Mouse (Mus musculus) frontal cortex, adult (tissue): ENCODE data around the gene Tuba1a.

Experiments
- ATAC-seq: cut with Nextera tagmentation; 2 replicates; pipeline ENCODE4 v1.9.2; 2017; ENCODE audit warnings: mild to moderate bottlenecking, moderate library complexity, mixed read lengths; ENCODE audit not compliant: low TSS enrichment

Gene Tuba1a

DNA sequence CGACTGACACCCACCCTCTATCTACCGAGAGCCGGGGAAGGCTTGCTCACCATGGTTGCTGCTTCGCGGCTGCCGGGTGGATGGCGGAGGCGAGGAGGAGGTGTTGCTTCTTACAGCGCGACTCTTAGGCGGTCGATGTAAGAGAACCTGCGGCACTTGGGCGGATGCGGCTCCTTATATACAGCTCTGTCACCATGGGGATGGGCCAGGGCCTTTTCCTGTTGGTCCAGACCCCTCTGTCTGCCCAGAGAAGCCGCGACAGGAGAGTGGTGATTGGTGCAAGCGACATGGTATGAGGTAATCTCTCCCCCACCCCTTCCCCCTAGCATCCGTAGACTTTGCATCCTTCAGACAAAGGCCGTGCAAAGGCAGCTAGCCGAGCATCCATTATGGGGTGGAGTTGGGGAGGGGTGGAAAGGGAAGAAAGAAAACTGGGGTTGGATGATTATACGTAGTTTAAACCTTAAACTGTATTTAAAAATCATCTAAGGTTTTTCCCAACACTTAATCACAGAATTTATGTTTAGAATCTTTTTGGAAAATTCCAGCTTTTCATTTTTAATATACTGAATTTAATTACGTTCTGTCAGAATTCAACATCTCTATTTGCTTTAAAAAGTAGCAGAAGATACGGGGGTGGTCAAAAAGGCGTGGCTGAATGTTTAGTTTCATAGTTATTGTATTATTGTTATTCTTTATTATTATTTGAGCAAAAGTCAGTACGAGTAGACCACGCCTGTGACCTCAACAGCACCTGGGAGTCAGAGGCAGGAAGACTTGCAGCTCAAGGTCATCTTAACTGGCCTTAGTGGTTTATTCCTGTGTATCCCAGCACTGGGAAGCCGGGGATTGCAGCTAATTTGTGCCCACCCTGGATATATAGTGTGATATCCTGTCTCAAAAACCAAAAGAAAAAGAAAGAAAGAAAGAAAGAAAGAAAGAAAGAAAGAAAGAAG is at the start of gene Tuba1a, which contains the start of gene Gm49450:
Gene Tuba1a (minus strand): TSS at position 303 of the 956 bp plus-strand sequence.
Gene Gm49450 (minus strand): TSS at position 151 of the 956 bp plus-strand sequence.
- peak; percentile 91 for ATAC-seq

DNA sequence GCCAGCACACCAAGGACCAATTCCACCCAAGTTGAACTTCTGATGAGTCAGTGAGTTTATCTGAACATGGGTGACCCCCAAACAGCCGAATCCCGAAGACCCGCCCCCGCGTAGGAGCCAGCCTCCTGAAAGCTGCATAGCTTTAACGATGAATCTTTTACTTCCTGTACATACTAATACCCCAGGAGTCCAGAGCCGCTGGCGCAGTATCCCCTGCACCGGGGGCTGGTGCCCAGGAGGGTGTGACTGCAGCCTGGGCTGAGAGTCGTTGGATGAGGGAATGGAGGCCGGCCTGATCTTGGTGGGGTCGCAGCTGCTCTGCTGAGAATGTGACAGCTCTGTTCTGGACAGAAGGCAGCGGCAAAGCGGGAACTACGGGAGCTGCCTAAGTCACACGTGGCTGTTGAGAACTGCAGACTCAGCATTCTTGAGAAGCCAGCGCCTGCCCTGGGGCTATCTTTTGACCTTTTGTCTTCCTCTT is 48.0 kb upstream of the Tuba1a start:
- no peak for ATAC-seq

DNA sequence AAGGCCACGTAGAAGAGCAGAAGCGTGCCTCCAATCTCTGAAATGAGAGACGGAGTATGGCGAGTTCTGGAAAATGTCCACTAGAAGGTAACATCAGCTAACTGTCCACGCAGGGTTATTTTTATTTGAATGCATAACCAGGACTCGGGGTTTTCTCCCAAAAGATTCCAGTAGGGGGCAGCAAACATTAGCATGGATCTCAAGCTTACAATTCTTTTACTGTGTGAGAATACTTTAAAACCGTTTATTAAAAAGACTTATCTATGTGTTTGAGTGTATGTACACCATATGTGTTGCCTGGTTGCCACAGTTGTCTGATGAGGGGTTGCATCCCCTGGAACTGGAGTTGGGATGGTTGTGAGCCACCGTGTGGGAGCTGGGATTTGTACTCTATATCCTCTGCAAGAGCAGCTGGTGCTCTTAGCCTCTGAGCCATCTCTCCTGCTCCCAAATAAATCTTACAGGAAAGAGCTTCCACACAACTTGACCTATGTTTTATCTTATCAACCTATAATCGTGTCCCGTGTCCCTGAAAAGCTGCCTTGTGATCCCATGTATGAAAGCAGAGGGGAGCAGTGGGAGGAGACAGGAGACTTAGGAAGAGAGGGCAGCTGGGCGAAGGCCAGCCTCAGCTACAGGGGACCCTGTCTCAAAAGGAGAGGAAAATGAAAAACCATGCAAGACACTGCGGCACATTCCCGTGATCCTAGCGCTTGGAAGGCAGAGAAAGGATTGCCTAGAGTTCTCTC is 47.2 kb upstream of the Tuba1a start:
- ATAC-seq = peak; percentile 59; the same call in 1 of the 2 replicates

DNA sequence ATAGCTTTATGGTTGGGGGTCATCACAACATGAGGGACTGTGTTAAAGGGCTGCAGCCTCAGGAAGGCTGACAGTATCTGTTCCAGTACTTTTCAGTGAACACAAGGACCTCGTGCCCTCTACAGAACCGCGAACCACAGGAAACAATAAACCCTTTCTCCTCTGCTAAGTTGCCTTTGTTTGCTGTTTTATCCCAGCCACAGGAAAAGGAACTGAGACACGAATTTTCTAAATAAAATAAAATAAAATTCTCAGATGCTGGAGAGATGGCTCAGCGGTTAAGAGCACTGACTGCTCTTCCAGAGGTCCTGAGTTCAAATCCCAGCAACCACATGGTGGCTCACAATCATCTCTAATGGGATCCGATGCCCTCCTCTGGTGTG is 45.3 kb upstream of the Tuba1a start:
- ATAC-seq = no peak

- ATAC-seq = no peak
Observed at GRCm38 (mm10) chr15:98997938-98998774, 44.7 kb upstream of the Tuba1a start.

- ATAC-seq = no peak
Observed at GRCm38 (mm10) chr15:98996840-98997239, 43.3 kb upstream of the Tuba1a start.

GRCm38 (mm10) chr15:98994957-98995520 is 41.5 kb upstream of the Tuba1a start:
- ATAC-seq = no peak

DNA sequence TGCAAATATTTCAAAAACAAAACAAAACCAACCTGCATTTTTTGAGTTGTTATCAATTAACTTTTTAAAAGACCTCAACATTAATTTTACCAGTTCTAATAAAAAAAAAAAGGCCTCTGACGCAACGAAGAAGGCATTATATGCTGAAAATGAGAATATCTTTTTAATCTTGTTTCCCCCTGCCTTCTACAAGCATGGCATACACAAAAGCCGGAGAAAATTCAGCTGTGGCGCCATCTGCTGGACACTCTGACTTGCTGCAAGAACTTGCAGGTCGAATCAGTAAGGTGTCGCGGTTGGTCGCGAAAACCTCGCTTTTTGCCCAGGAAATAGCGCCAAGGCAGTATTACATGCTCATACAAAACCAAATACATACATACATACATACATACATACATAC is 40.4 kb upstream of the Tuba1a start:
- ATAC-seq = no peak

DNA sequence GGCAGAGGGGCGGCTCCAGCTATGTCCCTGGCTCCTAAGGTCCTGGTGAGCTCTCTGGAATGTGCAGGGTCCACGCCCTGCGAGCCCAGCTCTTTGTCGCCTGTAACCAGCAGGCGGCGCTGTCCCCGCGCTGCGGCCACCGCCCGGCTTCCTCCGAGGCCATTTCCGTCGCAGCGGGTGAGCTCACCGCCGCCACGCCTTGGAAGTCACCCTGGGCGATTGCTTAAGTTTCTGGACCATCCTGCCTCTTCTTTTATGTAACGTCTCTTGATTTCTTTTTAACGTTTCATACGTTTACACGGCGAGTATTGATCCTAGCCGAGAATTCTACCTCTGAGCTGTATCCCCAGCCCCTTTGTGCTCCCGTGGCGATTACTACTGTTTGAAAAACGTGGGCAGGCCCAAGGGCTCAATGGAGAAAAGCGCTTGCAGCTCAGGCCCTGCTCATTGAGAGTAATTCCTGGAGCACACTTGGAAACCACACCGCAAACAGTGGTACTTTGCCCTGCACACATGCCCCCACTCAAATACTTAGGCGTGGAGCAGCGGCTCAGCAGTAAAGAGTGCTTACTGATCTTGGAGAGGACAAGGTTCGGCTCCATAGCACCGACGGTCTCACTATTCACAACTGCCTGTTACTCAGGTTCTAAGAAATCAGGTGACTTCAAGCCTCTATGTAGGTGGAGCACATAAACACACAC is 39.7 kb upstream of the Tuba1a start:
- ATAC-seq = peak; percentile 82

GRCm38 (mm10) chr15:98992086-98992912 is 38.8 kb upstream of the Tuba1a start:
- peak; percentile 87 for ATAC-seq

DNA sequence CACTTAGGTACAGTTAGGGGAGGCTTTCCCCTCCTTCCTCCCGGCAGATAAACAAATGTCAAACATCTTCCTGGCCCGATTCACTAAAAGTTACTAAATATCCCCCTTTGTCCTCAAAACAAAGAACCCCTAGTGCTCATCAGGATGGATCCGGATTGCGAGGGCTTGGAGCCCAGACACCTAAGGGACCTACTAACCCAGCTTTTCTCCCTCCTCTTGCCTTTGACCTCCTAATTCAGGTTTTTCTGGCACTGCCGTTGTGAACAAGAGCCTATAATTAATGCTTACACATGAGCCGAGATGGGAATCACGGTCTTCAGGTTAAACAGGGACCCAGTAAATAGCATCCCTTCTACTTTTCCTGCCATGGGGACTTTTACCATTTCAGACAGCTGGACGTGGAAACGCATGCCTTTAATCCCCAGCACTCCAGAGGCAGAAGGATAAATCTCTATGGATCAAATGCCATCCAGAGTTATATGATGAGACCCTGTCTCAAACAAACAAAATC is 38.1 kb upstream of the Tuba1a start:
- ATAC-seq = no peak

- no peak for ATAC-seq
Observed at GRCm38 (mm10) chr15:98990669-98991539, 37.4 kb upstream of the Tuba1a start.

GRCm38 (mm10) chr15:98989701-98990430 is 36.4 kb upstream of the Tuba1a start:
- no peak for ATAC-seq

GRCm38 (mm10) chr15:98988787-98989186 is 35.3 kb upstream of the Tuba1a start:
- no peak for ATAC-seq

GRCm38 (mm10) chr15:98987661-98988181 is 34.2 kb upstream of the Tuba1a start:
- no peak for ATAC-seq

DNA sequence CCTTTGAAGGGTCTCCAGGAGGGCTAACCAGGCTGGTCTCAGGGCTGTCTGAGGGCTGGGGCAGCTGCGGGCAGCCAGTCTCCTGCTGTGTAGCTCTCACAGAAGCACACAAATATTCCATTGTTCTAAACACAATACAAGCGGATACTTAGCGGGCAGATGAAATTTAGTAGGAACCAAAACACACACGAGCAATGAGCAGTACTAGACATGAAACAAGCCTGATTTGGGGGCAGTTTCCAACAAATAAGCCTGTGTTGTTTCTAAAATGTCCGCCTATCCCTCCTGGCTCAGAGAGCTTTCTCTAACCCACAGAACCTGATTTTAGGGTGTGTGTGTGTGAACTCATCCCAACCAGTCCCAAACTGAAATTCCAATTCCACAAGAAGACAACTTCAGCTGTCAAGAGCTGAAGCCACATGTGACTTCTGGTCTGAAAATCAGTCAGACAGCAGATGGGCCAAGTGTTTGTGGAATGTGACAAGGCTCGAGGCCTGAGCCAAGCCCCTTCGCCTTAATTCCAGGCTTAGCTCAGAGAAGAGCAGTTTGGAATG is 33.7 kb upstream of the Tuba1a start:
- no peak for ATAC-seq
